Mouse (Mus musculus): ENCODE results near the gene Smcr8. TPM values are rescaled to one million over a fixed set of nuclear protein-coding genes. Genes with fewer than 3 reads are reported as not detected.

Smcr8 gene
- polyA plus RNA-seq (2016; fragmentation: Nextera tagmentation; extraction: Ambion mirVana), result 7.6 and 8.6 TPM in 2 replicates

GRCm38 (mm10) chr11:60776829-60777740 lies at the start of gene Smcr8, which contains the start of gene Top3a:
Gene Smcr8, plus strand, starts transcription at chr11:60777524.
Gene Top3a, minus strand, starts transcription at chr11:60777365.
- Histone ChIP-seq H3K36me3 (peaks cover 15% of the 10 kb centered on the region; the same call in 1 of the 2 replicates), H3K9me3 (no peaks in the 10 kb centered on the region), H3K4me3 (peak within 1 kb of the TSS; percentile 78), H3K27ac (no peak within 1 kb of the TSS), H3K4me2 (replicated peaks) (peak within 1 kb of the TSS; percentile 83), H3K4me1 (peaks cover 57% of the 10 kb centered on the region), H3K9ac (peak within 1 kb of the TSS; percentile 72), H3K27me3 (replicated peaks) (no peaks in the 10 kb centered on the region)
- peak; percentile 98 for ATAC-seq (ENCODE audit: low FRiP score, low read depth)
- under 1% methylated on average over 62 of the region's 62 CpGs for whole genome bisulfite sequencing

GRCm38 (mm10) chr11:60728260-60728761 lies 49.0 kb upstream of the Smcr8 start, which contains the start of gene Mief2:
Gene Mief2, plus strand, starts transcription at chr11:60728398.
- Histone ChIP-seq H3K27ac (peak within 1 kb of the TSS; percentile 65; the same call in 1 of the 2 replicates), H3K36me3 (peaks cover 39% of the 10 kb centered on the region), H3K9me3 (no peaks in the 10 kb centered on the region), H3K4me3 (peak within 1 kb of the TSS; percentile 91), H3K9ac (peak within 1 kb of the TSS; percentile 92), H3K4me2 (replicated peaks) (peak within 1 kb of the TSS; percentile 81), H3K27me3 (replicated peaks) (no peaks in the 10 kb centered on the region), H3K4me1 (peaks cover 37% of the 10 kb centered on the region)
- peak; percentile 91 for ATAC-seq (ENCODE audit: low FRiP score, low read depth)
- WGBS, result under 1% methylated on average over 44 of the region's 44 CpGs

- Histone ChIP-seq H3K4me2 (replicated peaks) (peak overlapping the region; percentile 81), H3K27ac (no peak overlapping the region), H3K9ac (no peak overlapping the region), H3K4me3 (0 out of 2 replicates have a peak overlapping the region, but pooled peaks have one; percentile 91), H3K27me3 (replicated peaks) (no peaks in the 10 kb centered on the region), H3K4me1 (peaks cover 37% of the 10 kb centered on the region), H3K36me3 (peaks cover 30% of the 10 kb centered on the region), H3K9me3 (no peaks in the 10 kb centered on the region)
- WGBS, result 83% methylated on average over 6 of the region's 6 CpGs
- ATAC-seq (ENCODE audit: low FRiP score, low read depth), result no peak
Observed at GRCm38 (mm10) chr11:60729217-60729641, 48.1 kb upstream of the Smcr8 start.

- Histone ChIP-seq H3K4me3 (no peak overlapping the region), H3K9ac (no peak overlapping the region), H3K36me3 (peaks cover 25% of the 10 kb centered on the region), H3K4me1 (peaks cover 34% of the 10 kb centered on the region), H3K9me3 (no peaks in the 10 kb centered on the region), H3K27me3 (replicated peaks) (no peaks in the 10 kb centered on the region), H3K4me2 (replicated peaks) (no peak overlapping the region), H3K27ac (no peak overlapping the region)
- WGBS, result 85% methylated on average over 9 of the region's 9 CpGs
- ATAC-seq (ENCODE audit: low FRiP score, low read depth), result no peak
Observed at GRCm38 (mm10) chr11:60730169-60730568, 47.2 kb upstream of the Smcr8 start.

- no peaks in the 10 kb centered on the region for H3K27me3 ChIP-seq (replicated peaks)
- 0 out of 2 replicates have a peak overlapping the region, but pooled peaks have one; percentile 21 for H3K9ac ChIP-seq
- no peaks in the 10 kb centered on the region for H3K9me3 ChIP-seq
- no peak overlapping the region for H3K27ac ChIP-seq
- H3K4me3 ChIP-seq, result no peak overlapping the region
- peaks cover 25% of the 10 kb centered on the region for H3K36me3 ChIP-seq
- 92% methylated on average over 14 of the region's 14 CpGs for WGBS
- H3K4me1 ChIP-seq, result peaks cover 26% of the 10 kb centered on the region
- H3K4me2 ChIP-seq (replicated peaks), result no peak overlapping the region
- no peak for ATAC-seq (ENCODE audit: low FRiP score, low read depth)
Observed at GRCm38 (mm10) chr11:60731251-60731650, 46.1 kb upstream of the Smcr8 start.

- Histone ChIP-seq H3K36me3 (peaks cover 32% of the 10 kb centered on the region), H3K9me3 (no peaks in the 10 kb centered on the region), H3K27ac (no peak overlapping the region), H3K9ac (no peak overlapping the region), H3K4me2 (replicated peaks) (no peak overlapping the region), H3K27me3 (replicated peaks) (no peaks in the 10 kb centered on the region), H3K4me1 (peaks cover 6% of the 10 kb centered on the region; the same call in 1 of the 2 replicates), H3K4me3 (no peak overlapping the region)
- WGBS, result 87% methylated on average over 2 of the region's 2 CpGs
- no peak for ATAC-seq (ENCODE audit: low FRiP score, low read depth)
Observed at GRCm38 (mm10) chr11:60734206-60734605, 43.1 kb upstream of the Smcr8 start.

GRCm38 (mm10) chr11:60735191-60735590 lies 42.1 kb upstream of the Smcr8 start:
- H3K36me3 ChIP-seq, result peaks cover 41% of the 10 kb centered on the region
- 82% methylated on average over 5 of the region's 5 CpGs for WGBS

GRCm38 (mm10) chr11:60736491-60736890 lies 40.8 kb upstream of the Smcr8 start:
- Histone ChIP-seq H3K9ac (no peak overlapping the region), H3K4me1 (no peaks in the 10 kb centered on the region), H3K4me3 (no peak overlapping the region), H3K36me3 (peaks cover 31% of the 10 kb centered on the region), H3K27me3 (replicated peaks) (no peaks in the 10 kb centered on the region), H3K4me2 (replicated peaks) (no peak overlapping the region), H3K9me3 (no peaks in the 10 kb centered on the region), H3K27ac (no peak overlapping the region)
- 82% methylated on average over 3 of the region's 3 CpGs for WGBS
- no peak for ATAC-seq (ENCODE audit: low FRiP score, low read depth)

More at GRCm38 (mm10) chr11:60735191-60735590, 42.1 kb upstream of the Smcr8 start:
- Histone ChIP-seq H3K4me1 (no peaks in the 10 kb centered on the region), H3K9me3 (no peaks in the 10 kb centered on the region), H3K9ac (no peak overlapping the region), H3K27me3 (replicated peaks) (no peaks in the 10 kb centered on the region), H3K4me3 (no peak overlapping the region), H3K27ac (no peak overlapping the region), H3K4me2 (replicated peaks) (no peak overlapping the region)
- ATAC-seq (ENCODE audit: low FRiP score, low read depth), result no peak

- H3K27me3 ChIP-seq (replicated peaks), result no peaks in the 10 kb centered on the region
- no peaks in the 10 kb centered on the region for H3K9me3 ChIP-seq
- no peaks in the 10 kb centered on the region for H3K4me1 ChIP-seq
- H3K9ac ChIP-seq, result no peak overlapping the region
- no peak for ATAC-seq (ENCODE audit: low FRiP score, low read depth)
- no peak overlapping the region for H3K4me2 ChIP-seq (replicated peaks)
- H3K4me3 ChIP-seq, result no peak overlapping the region
- H3K27ac ChIP-seq, result no peak overlapping the region
- peaks cover 34% of the 10 kb centered on the region for H3K36me3 ChIP-seq
Observed at GRCm38 (mm10) chr11:60737450-60737849, 39.9 kb upstream of the Smcr8 start.

- Histone ChIP-seq H3K36me3 (peaks cover 52% of the 10 kb centered on the region), H3K4me2 (replicated peaks) (no peak overlapping the region), H3K9me3 (no peaks in the 10 kb centered on the region), H3K27me3 (replicated peaks) (no peaks in the 10 kb centered on the region), H3K9ac (no peak overlapping the region), H3K4me3 (no peak overlapping the region), H3K27ac (no peak overlapping the region), H3K4me1 (no peaks in the 10 kb centered on the region)
- no peak for ATAC-seq (ENCODE audit: low FRiP score, low read depth)
- 83% methylated on average over 3 of the region's 3 CpGs for WGBS
Observed at GRCm38 (mm10) chr11:60740321-60740720, 37.0 kb upstream of the Smcr8 start.

- Histone ChIP-seq H3K27ac (no peak overlapping the region), H3K9ac (no peak overlapping the region), H3K36me3 (peaks cover 69% of the 10 kb centered on the region), H3K4me2 (replicated peaks) (no peak overlapping the region), H3K9me3 (no peaks in the 10 kb centered on the region), H3K4me1 (no peaks in the 10 kb centered on the region), H3K27me3 (replicated peaks) (no peaks in the 10 kb centered on the region), H3K4me3 (no peak overlapping the region)
- ATAC-seq (ENCODE audit: low FRiP score, low read depth), result no peak
- 95% methylated on average over 7 of the region's 7 CpGs for WGBS
Observed at GRCm38 (mm10) chr11:60755570-60755969, 21.8 kb upstream of the Smcr8 start.

GRCm38 (mm10) chr11:60761681-60762080 lies 15.6 kb upstream of the Smcr8 start:
- Histone ChIP-seq H3K27ac (no peak overlapping the region), H3K4me2 (replicated peaks) (no peak overlapping the region)

More at GRCm38 (mm10) chr11:60761681-60762080, 15.6 kb upstream of the Smcr8 start:
- H3K36me3 ChIP-seq, result peaks cover 33% of the 10 kb centered on the region
- H3K9me3 ChIP-seq, result no peaks in the 10 kb centered on the region
- no peaks in the 10 kb centered on the region for H3K4me1 ChIP-seq
- no peak overlapping the region for H3K9ac ChIP-seq
- no peaks in the 10 kb centered on the region for H3K27me3 ChIP-seq (replicated peaks)
- no peak overlapping the region for H3K4me3 ChIP-seq
- 93% methylated on average over 3 of the region's 3 CpGs for WGBS
- ATAC-seq (ENCODE audit: low FRiP score, low read depth), result no peak

Data from neural tube, embryonic 12.5 days (tissue).